32 mouse cellular contexts compared by ENCODE assay signal in the genomic region with DNA sequence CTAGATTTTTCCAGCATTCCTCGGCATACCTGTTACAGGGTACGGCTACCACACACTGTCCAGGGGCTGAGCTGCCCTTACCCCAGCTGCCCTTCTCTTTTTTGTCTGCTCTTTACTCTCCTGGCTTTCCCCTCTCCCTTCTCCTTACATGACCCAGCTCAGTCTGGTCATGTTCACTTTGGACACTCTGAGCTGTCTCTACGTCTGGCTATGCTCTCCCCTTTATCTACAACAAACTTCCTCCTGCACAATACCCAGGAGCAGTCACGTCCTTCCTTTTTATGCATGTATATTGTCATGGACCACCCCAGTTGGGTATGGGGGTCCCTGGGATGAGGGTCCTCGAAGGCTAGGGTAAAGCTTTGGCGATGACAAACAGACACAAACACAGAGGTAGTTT. TPM values are rescaled to one million over a fixed set of nuclear protein-coding genes. Genes with fewer than 3 reads are reported as not detected.
DNase-seq lines count a peak whose midpoint lies in the region; ATAC-seq and TF ChIP-seq lines count a peak whose summit lies in the region.
"Had no signal": no experiment of that assay in that cellular context is flagged by ENCODE, and none has a peak within 500 bp of the region (broad histone marks: within the 10 kb centered on the region; RNA-seq: fewer than 3 reads in every experiment).

No protein-coding gene starts in this region.

- H3K4me3 ChIP-seq in heart, embryonic 11.5 days (ENCODE audit: low read depth, low read length) = no peak overlapping the region
- H3K4me3 ChIP-seq in liver, adult 2 months (ENCODE audit: insufficient read depth, low read depth, low read length) = no peak overlapping the region
- H3K4me3 ChIP-seq in liver, postnatal 0 days (ENCODE audit: low read depth, low read length) = no peak overlapping the region
- H3K4me3 ChIP-seq in midbrain, embryonic 11.5 days (ENCODE audit: low read depth, low read length) = no peak overlapping the region
- no peak overlapping the region for H3K4me3 ChIP-seq in midbrain, postnatal 0 days (ENCODE audit: low read depth, low read length)
- H3K4me3 ChIP-seq: forebrain, embryonic 10.5 days; forebrain, embryonic 13.5 days; heart, embryonic 15.5 days; hindbrain, embryonic 12.5 days; hindbrain, embryonic 15.5 days had no signal

- no peak for DNase-seq in heart, adult 8-10 months (ENCODE audit: low spot score)
- DNase-seq in liver, adult 2 months (ENCODE audit: extremely low read depth, low read depth, low spot score) = peak; percentile 18
- DNase-seq in liver, postnatal 0 days = no peak
- DNase-seq in midbrain, embryonic 11.5 days (ENCODE audit: low spot score, missing footprints) = peak; percentile 67
- no peak for DNase-seq in midbrain, postnatal 0 days (ENCODE audit: low spot score)
- DNase-seq in cerebellum, postnatal 10 days = no peak
- DNase-seq: adrenal gland, adult 2 months; adrenal gland, postnatal 14 days; cerebellum, adult 11-12 months; cerebellum, adult 8-10 months; cerebellum, postnatal 14 days; gastrocnemius, postnatal 10 days; gastrocnemius, postnatal 36 days; heart, postnatal 10 days had no signal

- 45% methylated on average over 6 of the region's 6 CpGs for WGBS in heart, embryonic 11.5 days (ENCODE audit: insufficient replicate concordance)
- WGBS in liver, adult 2 months = 66% methylated on average over 6 of the region's 6 CpGs
- WGBS in liver, postnatal 0 days (ENCODE audit: insufficient replicate concordance) = 57% methylated on average over 6 of the region's 6 CpGs
- whole genome bisulfite sequencing in midbrain, embryonic 11.5 days = 83% methylated on average over 6 of the region's 6 CpGs
- WGBS in midbrain, postnatal 0 days = 82% methylated on average over 6 of the region's 6 CpGs

- H3K36me3 ChIP-seq in heart, embryonic 11.5 days (ENCODE audit: control insufficient read depth, insufficient read depth, low read length) = no peaks in the 10 kb centered on the region
- no peaks in the 10 kb centered on the region for H3K36me3 ChIP-seq in liver, adult 2 months (ENCODE audit: control insufficient read depth, insufficient read depth, low read length)
- no peaks in the 10 kb centered on the region for H3K36me3 ChIP-seq in liver, postnatal 0 days (replicated peaks; ENCODE audit: insufficient read depth, low read length)
- H3K36me3 ChIP-seq in midbrain, embryonic 11.5 days (ENCODE audit: control insufficient read depth, insufficient read depth, low read length) = no peaks in the 10 kb centered on the region
- H3K36me3 ChIP-seq in midbrain, postnatal 0 days (ENCODE audit: insufficient read depth, low read length) = no peaks in the 10 kb centered on the region
- H3K36me3 ChIP-seq: forebrain, embryonic 10.5 days; heart, embryonic 15.5 days; hindbrain, embryonic 12.5 days; hindbrain, embryonic 15.5 days had no signal

- H3K27ac ChIP-seq in heart, embryonic 11.5 days (ENCODE audit: low read depth, low read length) = peak overlapping the region; percentile 57; the same call in 1 of the 2 replicates
- H3K27ac ChIP-seq in liver, adult 2 months (replicated peaks; ENCODE audit: insufficient read depth, low read depth, low read length) = peak overlapping the region; percentile 98
- no peak overlapping the region for H3K27ac ChIP-seq in liver, postnatal 0 days (ENCODE audit: low read depth)
- H3K27ac ChIP-seq in midbrain, embryonic 11.5 days (ENCODE audit: low read depth, low read length) = no peak overlapping the region
- no peak overlapping the region for H3K27ac ChIP-seq in midbrain, postnatal 0 days (ENCODE audit: low read depth, low read length)
- H3K27ac ChIP-seq: forebrain, embryonic 13.5 days; heart, embryonic 15.5 days; hindbrain, embryonic 12.5 days; hindbrain, embryonic 15.5 days had no signal

- H3K4me2 ChIP-seq in heart, embryonic 11.5 days = no peak overlapping the region
- H3K4me2 ChIP-seq in liver, postnatal 0 days (ENCODE audit: low read depth, low read length) = no peak overlapping the region
- H3K4me2 ChIP-seq in midbrain, embryonic 11.5 days = no peak overlapping the region
- H3K4me2 ChIP-seq in midbrain, postnatal 0 days (ENCODE audit: low read depth, low read length, poor library complexity, severe bottlenecking) = no peak overlapping the region
- H3K4me2 ChIP-seq: forebrain, embryonic 13.5 days; heart, embryonic 15.5 days; hindbrain, embryonic 12.5 days; hindbrain, embryonic 15.5 days had no signal

- H3K4me1 ChIP-seq in heart, embryonic 11.5 days (ENCODE audit: control insufficient read depth, insufficient read depth, low read length) = peaks cover 21% of the 10 kb centered on the region
- H3K4me1 ChIP-seq in liver, adult 2 months (ENCODE audit: control insufficient read depth, insufficient read depth, low read length) = peaks cover 39% of the 10 kb centered on the region
- H3K4me1 ChIP-seq in liver, postnatal 0 days (ENCODE audit: insufficient read depth) = no peaks in the 10 kb centered on the region
- H3K4me1 ChIP-seq in midbrain, embryonic 11.5 days (ENCODE audit: control insufficient read depth, insufficient read depth, low read length) = no peaks in the 10 kb centered on the region; the same call in 1 of the 2 replicates
- H3K4me1 ChIP-seq in midbrain, postnatal 0 days (ENCODE audit: insufficient read depth, low read length) = no peaks in the 10 kb centered on the region
- H3K4me1 ChIP-seq: hindbrain, embryonic 12.5 days; hindbrain, embryonic 15.5 days had no signal

- no peaks in the 10 kb centered on the region for H3K9me3 ChIP-seq in heart, embryonic 11.5 days (replicated peaks; ENCODE audit: control insufficient read depth, low read length)
- H3K9me3 ChIP-seq in liver, postnatal 0 days (ENCODE audit: low read length) = no peaks in the 10 kb centered on the region; the same call in 1 of the 2 replicates
- H3K9me3 ChIP-seq in midbrain, embryonic 11.5 days (ENCODE audit: control insufficient read depth, low read length) = no peaks in the 10 kb centered on the region
- no peaks in the 10 kb centered on the region for H3K9me3 ChIP-seq in midbrain, postnatal 0 days (ENCODE audit: low read length)
- H3K9me3 ChIP-seq: forebrain, embryonic 10.5 days; forebrain, embryonic 13.5 days; heart, embryonic 15.5 days; hindbrain, embryonic 12.5 days; hindbrain, embryonic 15.5 days had no signal

- no peaks in the 10 kb centered on the region for H3K27me3 ChIP-seq in heart, embryonic 11.5 days (ENCODE audit: control insufficient read depth, insufficient read depth, low read length)
- no peaks in the 10 kb centered on the region for H3K27me3 ChIP-seq in liver, adult 2 months (ENCODE audit: control insufficient read depth, insufficient read depth, low read length)
- H3K27me3 ChIP-seq in liver, postnatal 0 days (ENCODE audit: insufficient read depth, low read length) = no peaks in the 10 kb centered on the region
- no peaks in the 10 kb centered on the region for H3K27me3 ChIP-seq in midbrain, embryonic 11.5 days (ENCODE audit: control insufficient read depth, insufficient read depth, low read length)
- no peaks in the 10 kb centered on the region for H3K27me3 ChIP-seq in midbrain, postnatal 0 days (ENCODE audit: insufficient read depth, low read length)
- H3K27me3 ChIP-seq: forebrain, embryonic 13.5 days; heart, embryonic 15.5 days; hindbrain, embryonic 12.5 days; hindbrain, embryonic 15.5 days had no signal

- TF ChIP-seq EP300 in liver, postnatal 0 days (IDR thresholded peaks at IDR 0.05; ENCODE audit: low read depth) = no peak

- TF ChIP-seq CTCF in liver, adult 2 months (IDR thresholded peaks at IDR 0.05; ENCODE audit: low read depth, low read length) = no peak
- TF ChIP-seq CTCF in liver, postnatal 0 days (IDR thresholded peaks at IDR 0.05; ENCODE audit: low read depth) = no peak
- TF ChIP-seq CTCF in midbrain, postnatal 0 days (IDR thresholded peaks at IDR 0.05) = no peak

- H3K9ac ChIP-seq in heart, embryonic 11.5 days (ENCODE audit: low read depth, low read length) = no peak overlapping the region
- H3K9ac ChIP-seq in liver, adult 2 months (ENCODE audit: low read depth, low read length) = peak overlapping the region; percentile 55; the same call in 1 of the 2 replicates
- H3K9ac ChIP-seq in liver, postnatal 0 days (replicated peaks) = no peak overlapping the region
- no peak overlapping the region for H3K9ac ChIP-seq in midbrain, embryonic 11.5 days (ENCODE audit: low read length)
- H3K9ac ChIP-seq in midbrain, postnatal 0 days (replicated peaks; ENCODE audit: low read length, poor library complexity, severe bottlenecking) = no peak overlapping the region
- H3K9ac ChIP-seq: forebrain, embryonic 13.5 days; heart, embryonic 15.5 days; hindbrain, embryonic 12.5 days; hindbrain, embryonic 15.5 days had no signal

- ATAC-seq in heart, embryonic 11.5 days (replicated peaks; ENCODE audit: insufficient number of reproducible peaks, low FRiP score, low TSS enrichment) = no peak
- ATAC-seq in liver, postnatal 0 days = no peak
- no peak for ATAC-seq in midbrain, embryonic 11.5 days (ENCODE audit: low FRiP score)
- no peak for ATAC-seq in midbrain, postnatal 0 days (ENCODE audit: low FRiP score)
- ATAC-seq: CD4-positive, CD25-positive, alpha-beta regulatory T cell, adult 4 months; forebrain, embryonic 13.5 days; forebrain, embryonic 16.5 days had no signal

- no peak for TF ChIP-seq POLR2A in liver, adult 2 months (IDR thresholded peaks at IDR 0.05; ENCODE audit: extremely low read depth, insufficient read depth, low read length)

- no peaks in the 10 kb centered on the region for H3K79me2 ChIP-seq in liver, adult 2 months (ENCODE audit: control insufficient read depth, insufficient read depth, low read length)

RNA-seq across cellular contexts. Expression of gene Etfbkmt, which starts 4.0 kb away (rescaled TPM):
- polyA plus RNA-seq in heart, embryonic 11.5 days (2014; fragmentation: Nextera tagmentation; extraction: Ambion mirVana) = 13.8 and 17.9 TPM in 2 replicates
- total RNA-seq in heart, adult 8-10 months (2022) = 10 to 100 TPM; 22.4 to 38.4 (median 26.6) TPM
- 25.3 and 31.0 TPM in 2 replicates for total RNA-seq in liver, adult 2 months (2014; rRNA removed)
- 3.9 and 15.6 TPM in 2 replicates for polyA plus RNA-seq in liver, adult 2 months (2012; rRNA removed)
- 9.7 and 9.8 TPM in 2 replicates for polyA plus RNA-seq in liver, postnatal 0 days (2015; fragmentation: Nextera tagmentation; extraction: Ambion mirVana)
- 8.0 and 8.6 TPM in 2 replicates for polyA plus RNA-seq in midbrain, embryonic 11.5 days (2014; fragmentation: Nextera tagmentation; extraction: Ambion mirVana)
- 4.8 and 5.3 TPM in 2 replicates for total RNA-seq in midbrain, postnatal 0 days (2014; rRNA removed)
- polyA plus RNA-seq in midbrain, postnatal 0 days (2015; fragmentation: Nextera tagmentation; extraction: Ambion mirVana) = 5.7 and 6.8 TPM in 2 replicates

RNA-seq across cellular contexts. Expression of gene Gm10203, which starts 5.7 kb away (rescaled TPM):
- not detected in 2 replicates for polyA plus RNA-seq in heart, embryonic 11.5 days (2014; fragmentation: Nextera tagmentation; extraction: Ambion mirVana)
- total RNA-seq in heart, adult 8-10 months (2022) = not detected
- total RNA-seq in liver, adult 2 months (2014; rRNA removed) = not detected in 2 replicates
- not detected in 2 replicates for polyA plus RNA-seq in liver, adult 2 months (2012; rRNA removed)
- not detected in 2 replicates for polyA plus RNA-seq in liver, postnatal 0 days (2015; fragmentation: Nextera tagmentation; extraction: Ambion mirVana)
- not detected in 2 replicates for polyA plus RNA-seq in midbrain, embryonic 11.5 days (2014; fragmentation: Nextera tagmentation; extraction: Ambion mirVana)
- total RNA-seq in midbrain, postnatal 0 days (2014; rRNA removed) = not detected in 2 replicates
- not detected in 2 replicates for polyA plus RNA-seq in midbrain, postnatal 0 days (2015; fragmentation: Nextera tagmentation; extraction: Ambion mirVana)
- total RNA-seq: adrenal gland, adult 2 months; adrenal gland, postnatal 14 days; adrenal gland, postnatal 4 days; gastrocnemius, adult 18-20 months; gastrocnemius, postnatal 10 days; gastrocnemius, postnatal 36 days; granulocyte monocyte progenitor cell, adult 5-6 weeks; heart, postnatal 10 days; hematopoietic stem cell, adult 5-6 weeks; MEL had no signal
- polyA plus RNA-seq: adrenal gland, adult 2 months; C2C12; CD4-positive, CD25-positive, alpha-beta regulatory T cell, adult 4 months; embryonic facial prominence, embryonic 11.5 days; embryonic facial prominence, embryonic 14.5 days; forebrain, embryonic 10.5 days; forebrain, embryonic 13.5 days; forebrain, embryonic 16.5 days; heart, embryonic 15.5 days; hindbrain, embryonic 12.5 days; hindbrain, embryonic 15.5 days; intestine, embryonic 14.5 days; intestine, postnatal 0 days had no signal

RNA-seq across cellular contexts. Expression of gene Dennd5b, which starts 34.2 kb away (rescaled TPM):
- 8.4 and 11.1 TPM in 2 replicates for polyA plus RNA-seq in heart, embryonic 11.5 days (2014; fragmentation: Nextera tagmentation; extraction: Ambion mirVana)
- total RNA-seq in heart, adult 8-10 months (2022) = 10 to 100 TPM; 14.9 to 20.7 (median 17.2) TPM
- total RNA-seq in liver, adult 2 months (2014; rRNA removed) = 94.7 and 99.5 TPM in 2 replicates
- 14.8 and 19.4 TPM in 2 replicates for polyA plus RNA-seq in liver, adult 2 months (2012; rRNA removed)
- polyA plus RNA-seq in liver, postnatal 0 days (2015; fragmentation: Nextera tagmentation; extraction: Ambion mirVana) = 7.4 and 7.9 TPM in 2 replicates
- 17.0 and 17.7 TPM in 2 replicates for polyA plus RNA-seq in midbrain, embryonic 11.5 days (2014; fragmentation: Nextera tagmentation; extraction: Ambion mirVana)
- 47.1 and 51.0 TPM in 2 replicates for total RNA-seq in midbrain, postnatal 0 days (2014; rRNA removed)
- 8.5 and 11.0 TPM in 2 replicates for polyA plus RNA-seq in midbrain, postnatal 0 days (2015; fragmentation: Nextera tagmentation; extraction: Ambion mirVana)

RNA-seq across cellular contexts. Expression of gene Amn1, which starts 52.9 kb away (rescaled TPM):
- 24.8 and 28.0 TPM in 2 replicates for polyA plus RNA-seq in heart, embryonic 11.5 days (2014; fragmentation: Nextera tagmentation; extraction: Ambion mirVana)
- total RNA-seq in heart, adult 8-10 months (2022) = 10 to 100 TPM; 16.9 to 17.8 (median 17.6) TPM
- total RNA-seq in liver, adult 2 months (2014; rRNA removed) = 7.9 and 12.2 TPM in 2 replicates
- polyA plus RNA-seq in liver, adult 2 months (2012; rRNA removed) = 4.2 and 4.3 TPM in 2 replicates
- polyA plus RNA-seq in liver, postnatal 0 days (2015; fragmentation: Nextera tagmentation; extraction: Ambion mirVana) = 7.1 and 9.1 TPM in 2 replicates
- polyA plus RNA-seq in midbrain, embryonic 11.5 days (2014; fragmentation: Nextera tagmentation; extraction: Ambion mirVana) = 61.8 and 66.5 TPM in 2 replicates
- 50.3 and 83.9 TPM in 2 replicates for total RNA-seq in midbrain, postnatal 0 days (2014; rRNA removed)
- 88.2 and 98.6 TPM in 2 replicates for polyA plus RNA-seq in midbrain, postnatal 0 days (2015; fragmentation: Nextera tagmentation; extraction: Ambion mirVana)

Comparison
In these comparisons a context has a peak if more than half of its experiments do, and no peak if none do; other contexts are left out.
1. H3K27ac ChIP-seq: peak in heart, embryonic 11.5 days (single experiment) and liver, adult 2 months (single experiment); none in liver, postnatal 0 days (single experiment), midbrain, embryonic 11.5 days (single experiment) and midbrain, postnatal 0 days (single experiment).
2. DNase-seq: peak in liver, adult 2 months (single experiment) and midbrain, embryonic 11.5 days (single experiment); none in heart, adult 8-10 months (single experiment), liver, postnatal 0 days (single experiment), midbrain, postnatal 0 days (single experiment) and cerebellum, postnatal 10 days (0 of 2).